Mouse (Mus musculus) monocyte, adult 2 months (primary cell): ENCODE data around the gene Prex1.

Source experiments
- DNase-seq, 2 experiments: peaks; one replicate each; pipeline ENCODE4 v3.0.0; 2022; ENCODE audit warnings: low spot score in 2 of 2, low read depth in 1 of 2

Gene Prex1

GRCm38 (mm10) chr2:166615338-166616075, 98.1 kb downstream of the Prex1 start:
- no peak for DNase-seq

- no peak for DNase-seq
Observed at GRCm38 (mm10) chr2:166610271-166610670, 103.4 kb downstream of the Prex1 start.

- DNase-seq: no peak
Observed at GRCm38 (mm10) chr2:166608509-166608908, 105.1 kb downstream of the Prex1 start.

- no peak for DNase-seq
Observed at GRCm38 (mm10) chr2:166606481-166607245, 107.0 kb downstream of the Prex1 start.

GRCm38 (mm10) chr2:166606053-166606452, 107.6 kb downstream of the Prex1 start:
- DNase-seq: no peak

GRCm38 (mm10) chr2:166605164-166605831, 108.3 kb downstream of the Prex1 start:
- DNase-seq: no peak

- no peak for DNase-seq
Observed at GRCm38 (mm10) chr2:166602948-166603347, 110.7 kb downstream of the Prex1 start.

- no peak for DNase-seq
Observed at GRCm38 (mm10) chr2:166601420-166601819, 112.2 kb downstream of the Prex1 start.

GRCm38 (mm10) chr2:166598453-166599155, 115.0 kb downstream of the Prex1 start:
- DNase-seq: no peak

- no peak for DNase-seq
Observed at GRCm38 (mm10) chr2:166597763-166598162, 115.9 kb downstream of the Prex1 start.

GRCm38 (mm10) chr2:166592034-166592912, 121.4 kb downstream of the Prex1 start:
- DNase-seq: peak; percentile 19 to 61

GRCm38 (mm10) chr2:166584491-166584890, 129.1 kb downstream of the Prex1 start:
- DNase-seq: no peak

- DNase-seq: no peak
Observed at GRCm38 (mm10) chr2:166583292-166583691, 130.3 kb downstream of the Prex1 start.

- DNase-seq: no peak
Observed at GRCm38 (mm10) chr2:166581881-166582583, 131.6 kb downstream of the Prex1 start.

GRCm38 (mm10) chr2:166579793-166580192, 133.8 kb downstream of the Prex1 start:
- DNase-seq: no peak

GRCm38 (mm10) chr2:166579361-166579760, 134.3 kb downstream of the Prex1 start:
- DNase-seq: no peak

GRCm38 (mm10) chr2:166575419-166575818, 138.2 kb downstream of the Prex1 start:
- no peak for DNase-seq

- peak in 1 of 2 experiments; percentile 37 for DNase-seq
Observed at GRCm38 (mm10) chr2:166574934-166575333, 138.7 kb downstream of the Prex1 start.

GRCm38 (mm10) chr2:166573621-166574020, 140.0 kb downstream of the Prex1 start:
- DNase-seq: no peak

- no peak for DNase-seq
Observed at GRCm38 (mm10) chr2:166572297-166572696, 141.3 kb downstream of the Prex1 start.
